Mouse (Mus musculus) kidney, embryonic 16.5 days (tissue): ENCODE measurements around the gene Pde6h. TPM values are rescaled to one million over a fixed set of nuclear protein-coding genes. Genes with fewer than 3 reads are reported as not detected.

Experiments used
- ATAC-seq: fragments of 200-750 bp; cut with Nextera tagmentation; 2 replicates; pipeline ENCODE4 v1.8.0; 2017; ENCODE audit warnings: moderate TSS enrichment; ENCODE audit not compliant: low FRiP score, low TSS enrichment
- H3K27ac ChIP-seq: fragments of 300-500 bp; sonication (generic); 2 replicates; pipeline ENCODE4 v1.5.1; 2014; ENCODE audit warnings: low read length
- H3K27me3 ChIP-seq: fragments of 300-500 bp; sonication (generic); 2 replicates; pipeline ENCODE4 v1.6.1; 2014; ENCODE audit warnings: low read length, control low read depth, mixed read lengths; ENCODE audit not compliant: insufficient read depth
- H3K36me3 ChIP-seq: fragments of 300-500 bp; sonication (generic); 2 replicates; pipeline ENCODE4 v1.6.1; 2014; ENCODE audit warnings: low read length, control low read depth, mixed read lengths; ENCODE audit not compliant: insufficient read depth
- H3K4me1 ChIP-seq: fragments of 300-500 bp; sonication (generic); 2 replicates; pipeline ENCODE4 v1.6.1; 2014; ENCODE audit warnings: low read length, control low read depth, mixed read lengths; ENCODE audit not compliant: insufficient read depth
- H3K4me2 ChIP-seq: fragments of 300-500 bp; sonication (generic); replicated peaks from 2 replicates; pipeline ENCODE4 v1.6.1; 2014; ENCODE audit warnings: low read depth, low read length
- H3K4me3 ChIP-seq: fragments of 300-500 bp; sonication (generic); 2 replicates; pipeline ENCODE4 v1.5.1; 2014; ENCODE audit warnings: mild to moderate bottlenecking, low read length
- H3K9ac ChIP-seq: fragments of 300-500 bp; sonication (generic); replicated peaks from 2 replicates; pipeline ENCODE4 v1.6.1; 2014; ENCODE audit warnings: low read length
- H3K9me3 ChIP-seq: fragments of 300-500 bp; sonication (generic); 2 replicates; pipeline ENCODE4 v1.6.1; 2016; ENCODE audit warnings: low read length, control low read depth
- WGBS: fragments of 180-500 bp; shearing (Covaris S2); extraction: QIAGEN DNeasy Blood & Tissue Kit; methylation state at CpG from one replicate; pipeline ENCODE4 v1.1.7; 2014; 5-methylcytosine and 5-hydroxymethylcytosine counted together
- polyA plus RNA-seq: library from polyadenylated mRNA; unstranded; fragments of >200 nt; fragmentation: Nextera tagmentation; extraction: Ambion mirVana; gene quantifications from 2 replicates; pipeline ENCODE4 v1.2.1, GENCODE M21; 2015

Pde6h gene
- polyA plus RNA-seq, 1 experiment from 2014 or later = 0.55 TPM

DNA sequence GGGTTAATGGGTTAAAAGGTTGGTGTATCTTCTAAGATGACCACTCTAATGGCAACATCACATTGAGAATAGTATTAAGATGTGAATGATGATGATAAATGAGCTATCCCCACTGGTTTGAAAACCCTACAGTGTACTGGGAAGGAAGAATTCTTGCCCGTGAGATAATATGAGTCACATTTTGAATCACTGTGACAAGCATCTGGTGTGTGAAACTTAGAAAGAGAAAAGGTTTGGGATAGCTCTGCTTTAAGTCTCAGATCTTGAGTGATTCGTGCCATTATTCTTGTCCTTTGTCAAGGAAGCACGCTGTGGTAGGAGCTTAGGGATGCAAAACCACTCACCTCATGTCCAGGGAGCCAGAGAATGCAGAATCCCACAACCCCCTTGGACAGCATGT is 75.4 kb downstream of the Pde6h start:
- ATAC-seq = no peak
- H3K4me1 ChIP-seq = peaks cover 8% of the 10 kb centered on the region
- no peaks in the 10 kb centered on the region for H3K9me3 ChIP-seq

GRCm38 (mm10) chr6:136999707-137000446 is 76.2 kb downstream of the Pde6h start:
- 95% methylated on average over 15 of the region's 15 CpGs for WGBS
- H3K9me3 ChIP-seq = no peaks in the 10 kb centered on the region
- no peaks in the 10 kb centered on the region for H3K27me3 ChIP-seq
- H3K4me3 ChIP-seq = no peak overlapping the region
- peaks cover 8% of the 10 kb centered on the region for H3K4me1 ChIP-seq
- H3K36me3 ChIP-seq = no peaks in the 10 kb centered on the region
- no peak for ATAC-seq
- H3K9ac ChIP-seq = no peak overlapping the region
- H3K27ac ChIP-seq = no peak overlapping the region
- H3K4me2 ChIP-seq = no peak overlapping the region

More for the DNA sequence above, 75.4 kb downstream of the Pde6h start:
- H3K27ac ChIP-seq = no peak overlapping the region
- no peaks in the 10 kb centered on the region for H3K36me3 ChIP-seq
- H3K9ac ChIP-seq = no peak overlapping the region
- WGBS = 94% methylated on average over 3 of the region's 3 CpGs
- H3K27me3 ChIP-seq = no peaks in the 10 kb centered on the region
- no peak overlapping the region for H3K4me2 ChIP-seq
- no peak overlapping the region for H3K4me3 ChIP-seq

GRCm38 (mm10) chr6:137000706-137001105 is 77.1 kb downstream of the Pde6h start:
- H3K36me3 ChIP-seq = no peaks in the 10 kb centered on the region
- H3K4me3 ChIP-seq = no peak overlapping the region
- no peaks in the 10 kb centered on the region for H3K9me3 ChIP-seq
- H3K4me2 ChIP-seq = no peak overlapping the region
- peaks cover 4% of the 10 kb centered on the region for H3K4me1 ChIP-seq
- ATAC-seq = no peak
- no peak overlapping the region for H3K9ac ChIP-seq
- H3K27me3 ChIP-seq = no peaks in the 10 kb centered on the region
- WGBS = 90% methylated on average over 10 of the region's 10 CpGs
- no peak overlapping the region for H3K27ac ChIP-seq

DNA sequence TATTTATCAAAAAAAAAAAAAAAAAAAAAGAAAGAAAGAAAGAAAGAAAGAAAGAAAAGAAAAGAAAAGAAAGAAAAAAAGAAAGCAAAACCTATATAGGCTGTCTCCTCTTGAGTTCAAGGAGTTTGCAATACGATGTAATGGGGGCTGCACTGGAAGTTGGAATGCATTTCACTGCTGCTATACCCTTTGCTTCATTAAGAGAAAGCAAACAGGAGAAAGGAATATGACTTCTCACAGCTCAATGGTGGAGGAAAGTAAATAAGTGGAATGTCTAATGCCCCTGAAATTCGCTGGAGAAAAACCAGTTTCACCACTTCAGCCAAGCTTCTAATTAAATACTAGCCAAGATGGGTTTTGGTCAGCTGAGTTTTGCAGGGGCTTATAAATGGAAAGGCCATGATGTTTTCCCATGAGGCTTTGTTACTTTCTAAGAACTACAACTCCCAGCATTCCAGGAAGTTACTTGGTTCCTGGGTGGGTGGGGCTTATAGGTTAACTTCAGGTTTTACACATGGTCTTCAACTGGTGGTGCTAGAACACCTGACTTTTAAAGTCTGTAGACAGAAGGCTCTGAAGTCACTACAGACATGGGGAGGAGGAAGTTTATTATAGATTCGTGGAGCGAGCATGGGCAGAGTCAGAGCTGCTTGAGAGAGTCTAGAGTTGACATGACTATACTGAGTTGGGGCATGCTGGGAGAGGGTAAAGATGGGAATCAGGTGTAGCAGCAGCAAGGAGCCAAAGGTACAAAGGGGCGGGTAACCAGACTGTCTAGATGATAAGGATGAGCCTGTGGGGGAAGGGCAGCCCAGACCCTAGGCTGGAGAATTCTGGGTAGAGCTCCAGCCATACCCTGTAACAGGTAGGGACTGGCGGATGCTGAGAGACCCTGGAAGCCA is 77.9 kb downstream of the Pde6h start:
- Histone ChIP-seq H3K36me3 (no peaks in the 10 kb centered on the region), H3K4me2 (no peak overlapping the region), H3K4me3 (no peak overlapping the region), H3K27me3 (no peaks in the 10 kb centered on the region), H3K4me1 (peaks cover 4% of the 10 kb centered on the region), H3K9ac (no peak overlapping the region), H3K27ac (no peak overlapping the region), H3K9me3 (no peaks in the 10 kb centered on the region)
- 79% methylated on average over 6 of the region's 6 CpGs for WGBS
- ATAC-seq = 0 out of 2 replicates have a peak, but pooled peaks have one; percentile 39

DNA sequence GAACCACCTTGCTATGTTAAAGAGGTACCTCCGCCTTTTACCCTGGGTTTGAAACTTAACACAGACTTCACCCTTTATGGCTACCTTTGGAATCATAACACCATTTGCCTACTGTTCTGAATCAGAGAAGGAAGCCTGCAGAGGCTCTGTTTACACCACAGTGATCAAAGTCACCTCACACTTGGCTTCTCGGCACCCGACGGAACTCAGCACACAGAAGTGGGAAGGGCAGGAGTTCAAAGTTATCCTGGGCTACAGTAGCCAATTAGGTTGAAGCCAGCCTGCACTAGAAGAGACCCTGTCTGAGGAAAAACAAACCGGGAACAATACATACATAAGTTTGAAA is 78.5 kb downstream of the Pde6h start:
- no peak overlapping the region for H3K27ac ChIP-seq
- H3K9ac ChIP-seq = no peak overlapping the region
- H3K9me3 ChIP-seq = no peaks in the 10 kb centered on the region
- no peaks in the 10 kb centered on the region for H3K27me3 ChIP-seq
- 60% methylated on average over 5 of the region's 5 CpGs for WGBS
- H3K36me3 ChIP-seq = no peaks in the 10 kb centered on the region
- ATAC-seq = no peak
- H3K4me2 ChIP-seq = no peak overlapping the region
- no peaks in the 10 kb centered on the region for H3K4me1 ChIP-seq
- H3K4me3 ChIP-seq = no peak overlapping the region

- H3K27ac ChIP-seq = no peak overlapping the region
- no peak overlapping the region for H3K9ac ChIP-seq
- no peaks in the 10 kb centered on the region for H3K36me3 ChIP-seq
- 77% methylated on average over 4 of the region's 4 CpGs for WGBS
- H3K9me3 ChIP-seq = no peaks in the 10 kb centered on the region
- no peaks in the 10 kb centered on the region for H3K27me3 ChIP-seq
- no peaks in the 10 kb centered on the region for H3K4me1 ChIP-seq
- ATAC-seq = no peak
- H3K4me2 ChIP-seq = no peak overlapping the region
- H3K4me3 ChIP-seq = no peak overlapping the region
These were observed 80.7 kb downstream of the Pde6h start for GRCm38 (mm10) chr6:137004359-137004758.

DNA sequence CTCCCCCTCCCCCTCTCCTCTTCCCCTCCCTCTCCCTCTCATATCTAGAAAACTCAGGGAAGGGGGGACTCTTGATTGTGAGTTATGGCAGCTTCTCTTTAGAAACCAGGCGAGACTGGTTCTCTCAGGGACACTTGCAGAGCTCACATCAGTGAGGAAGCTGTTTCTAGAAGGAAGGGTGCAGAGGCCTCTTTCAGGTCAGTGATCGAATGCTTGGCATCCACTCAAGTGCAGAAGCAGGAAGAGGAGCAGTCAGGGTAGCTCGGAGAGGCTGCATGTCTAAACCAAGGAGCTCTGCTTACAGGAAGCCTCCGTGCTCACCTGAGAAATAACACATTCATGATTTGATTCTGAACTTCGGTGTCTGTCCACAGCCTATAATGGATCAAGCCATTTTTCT is 87.6 kb downstream of the Pde6h start:
- H3K4me2 ChIP-seq = no peak overlapping the region
- no peaks in the 10 kb centered on the region for H3K36me3 ChIP-seq
- no peak overlapping the region for H3K9ac ChIP-seq
- WGBS = 64% methylated on average over 5 of the region's 5 CpGs
- H3K27ac ChIP-seq = no peak overlapping the region
- 0 out of 2 replicates have a peak, but pooled peaks cover 7% of the 10 kb centered on the region for H3K4me1 ChIP-seq
- no peak; the same call in 1 of the 2 replicates for ATAC-seq
- H3K4me3 ChIP-seq = no peak overlapping the region
- no peaks in the 10 kb centered on the region for H3K9me3 ChIP-seq
- H3K27me3 ChIP-seq = no peaks in the 10 kb centered on the region

DNA sequence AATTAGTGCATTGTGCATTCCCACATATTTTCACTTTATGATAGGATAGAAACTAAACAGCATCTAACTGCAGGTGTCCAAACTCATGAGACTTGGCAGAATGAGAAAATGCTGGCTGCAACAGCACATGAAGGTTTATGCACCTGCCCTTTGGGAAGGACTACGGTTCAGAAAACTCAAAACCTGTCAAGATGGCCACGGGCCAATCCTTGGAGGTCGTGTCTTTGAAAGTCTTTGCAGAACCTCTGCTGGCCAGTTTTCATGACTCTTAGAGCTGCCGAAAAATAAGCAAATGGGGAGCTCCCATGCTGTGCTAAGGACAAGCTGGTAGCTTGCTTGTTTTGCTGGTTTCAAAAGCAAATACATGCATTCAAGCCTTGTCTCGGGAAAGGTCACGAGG is 90.7 kb downstream of the Pde6h start:
- 72% methylated on average over 6 of the region's 6 CpGs for WGBS
- no peak overlapping the region for H3K9ac ChIP-seq

DNA sequence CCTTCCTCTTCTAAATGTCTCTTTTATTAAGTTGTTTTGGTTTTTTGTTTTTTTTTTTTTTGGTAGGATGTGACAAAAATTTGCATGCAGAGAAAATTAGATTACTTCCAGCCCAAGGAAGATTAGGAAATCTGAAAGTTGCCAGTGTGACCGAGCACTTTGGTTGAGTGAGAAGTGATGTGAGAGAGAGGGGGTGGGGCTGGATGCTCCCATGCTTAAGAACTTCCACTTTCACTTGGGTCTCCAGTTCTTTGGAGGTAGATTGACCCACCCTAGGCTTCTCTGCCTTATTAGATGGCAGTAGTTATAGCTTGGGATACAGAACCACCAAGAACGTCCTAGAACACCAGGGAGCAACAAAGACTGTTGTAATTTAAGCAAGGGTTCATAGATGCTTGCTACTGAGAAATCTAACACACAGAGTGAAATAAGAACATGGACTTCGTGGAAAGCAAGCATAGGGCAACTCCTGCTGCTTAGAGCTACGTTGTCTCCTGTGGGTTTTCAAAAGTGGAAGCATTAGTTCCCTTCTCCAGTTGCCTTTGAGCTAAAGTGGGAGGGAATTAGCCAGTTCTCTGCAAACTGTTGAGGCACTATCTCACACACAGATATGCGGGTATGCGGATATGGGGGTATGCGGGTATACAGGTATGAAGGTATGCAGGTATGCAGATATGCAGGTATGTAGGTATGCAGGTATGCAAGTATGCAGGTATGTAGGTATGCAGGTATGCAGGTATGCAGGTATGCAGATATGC is 93.8 kb downstream of the Pde6h start:
- WGBS = 91% methylated on average over 7 of the region's 7 CpGs
- Histone ChIP-seq H3K4me2 (no peak overlapping the region), H3K4me3 (no peak overlapping the region), H3K36me3 (no peaks in the 10 kb centered on the region), H3K27me3 (no peaks in the 10 kb centered on the region), H3K9me3 (no peaks in the 10 kb centered on the region), H3K27ac (no peak overlapping the region), H3K4me1 (no peaks in the 10 kb centered on the region), H3K9ac (no peak overlapping the region)
- no peak for ATAC-seq

More for the DNA sequence above, 90.7 kb downstream of the Pde6h start:
- H3K4me3 ChIP-seq = no peak overlapping the region
- H3K36me3 ChIP-seq = no peaks in the 10 kb centered on the region
- no peaks in the 10 kb centered on the region for H3K27me3 ChIP-seq
- H3K4me1 ChIP-seq = 0 out of 2 replicates have a peak, but pooled peaks cover 7% of the 10 kb centered on the region
- no peak overlapping the region for H3K27ac ChIP-seq
- no peaks in the 10 kb centered on the region for H3K9me3 ChIP-seq
- H3K4me2 ChIP-seq = no peak overlapping the region
- no peak for ATAC-seq
